Mouse (Mus musculus): Measurements from ENCODE around the gene Cldn22.

DNA sequence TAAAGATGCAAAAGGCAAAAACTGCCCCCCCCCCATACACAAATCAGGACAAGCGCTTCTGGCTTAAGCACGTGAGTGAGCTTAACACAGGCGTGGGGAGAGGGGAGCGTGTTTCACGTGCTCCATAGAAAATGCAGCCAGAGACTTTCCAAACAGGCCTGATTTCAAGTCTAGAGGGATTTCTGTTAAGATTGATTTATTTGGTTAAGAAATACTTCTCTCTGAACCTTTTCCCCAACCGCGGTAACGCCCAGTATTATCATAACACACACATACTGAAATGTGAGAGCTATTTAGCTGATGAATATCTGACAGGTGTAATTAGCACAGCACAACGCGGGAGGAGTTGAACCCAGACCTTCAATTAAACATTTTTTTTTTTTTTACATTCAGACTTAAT, 505 bp upstream of the Cldn22 start:
- TF ChIP-seq CTCF (conservative IDR thresholded peaks at IDR 0.05; ENCODE audit: insufficient read depth, insufficient read length, low read depth, low read length), result no peak
- TF ChIP-seq POLR2A (IDR thresholded peaks at IDR 0.05; ENCODE audit: low read depth, low read length), result no peak

Data from kidney, adult 2 months (tissue).